Mouse (Mus musculus): ENCODE results near the gene Cdkn1b. TPM values are rescaled to one million over a fixed set of nuclear protein-coding genes. Genes with fewer than 3 reads are reported as not detected.

The Cdkn1b gene
- polyA plus RNA-seq, 1 experiment from 2014 or later, result 18.8 TPM

DNA sequence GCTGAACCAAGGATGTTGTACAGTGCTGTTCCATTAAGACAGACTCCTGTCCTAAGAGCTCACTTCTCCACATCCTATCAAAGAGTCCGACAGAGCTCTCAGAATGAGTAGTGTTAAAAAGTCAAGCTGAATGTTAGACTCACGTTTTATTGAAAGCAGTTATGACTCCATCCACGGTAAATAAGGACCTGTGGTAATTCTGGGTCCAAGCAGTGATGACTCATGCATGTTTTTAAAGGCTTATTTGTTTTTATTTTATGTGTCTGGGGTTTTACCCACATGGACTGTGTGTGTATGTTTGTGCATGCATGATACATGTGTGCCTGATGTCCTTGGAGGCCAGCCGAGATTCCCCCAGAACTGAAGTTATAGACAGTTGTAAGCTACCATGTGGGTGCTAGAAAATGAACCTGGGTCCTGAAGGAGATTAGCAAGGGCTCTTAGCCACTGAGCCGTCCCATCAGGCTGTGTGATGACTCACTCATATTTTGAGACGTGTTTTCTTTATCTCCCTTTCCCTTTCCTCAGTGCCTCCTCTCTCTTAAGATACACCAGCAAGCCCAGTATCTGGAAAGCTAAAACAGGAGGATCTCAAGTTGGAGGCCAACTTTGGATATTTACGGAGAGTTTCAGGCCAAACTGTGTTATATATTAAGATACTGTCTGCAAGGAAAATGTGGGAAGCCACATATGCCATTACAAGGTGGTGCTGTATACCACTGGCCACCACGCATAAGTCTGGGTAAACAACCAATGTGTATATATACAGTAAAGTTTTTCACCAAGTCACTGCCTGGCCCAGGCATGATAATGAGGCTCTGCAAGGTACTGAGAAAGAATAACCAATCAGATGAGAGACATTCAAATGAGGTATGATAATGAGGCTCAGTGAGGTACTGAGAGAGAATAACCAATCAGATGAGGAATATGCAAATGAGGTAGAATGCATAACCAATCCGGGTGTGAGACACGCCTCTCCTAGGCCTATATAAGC, 16.0 kb upstream of the Cdkn1b start:
- H3K27me3 ChIP-seq, result no peaks in the 10 kb centered on the region
- H3K27ac ChIP-seq, result no peak overlapping the region
- WGBS, result 92% methylated on average over 10 of the region's 10 CpGs
- ATAC-seq (ENCODE audit: insufficient number of reproducible peaks, insufficient read depth, low FRiP score, low TSS enrichment, low read depth), result no peak
- H3K9ac ChIP-seq (replicated peaks), result no peak overlapping the region
- no peak overlapping the region for H3K4me2 ChIP-seq
- H3K9me3 ChIP-seq, result peaks cover 12% of the 10 kb centered on the region; the same call in 1 of the 2 replicates
- no peaks in the 10 kb centered on the region for H3K36me3 ChIP-seq
- no peak overlapping the region for H3K4me3 ChIP-seq (replicated peaks)
- H3K4me1 ChIP-seq (replicated peaks), result no peaks in the 10 kb centered on the region

DNA sequence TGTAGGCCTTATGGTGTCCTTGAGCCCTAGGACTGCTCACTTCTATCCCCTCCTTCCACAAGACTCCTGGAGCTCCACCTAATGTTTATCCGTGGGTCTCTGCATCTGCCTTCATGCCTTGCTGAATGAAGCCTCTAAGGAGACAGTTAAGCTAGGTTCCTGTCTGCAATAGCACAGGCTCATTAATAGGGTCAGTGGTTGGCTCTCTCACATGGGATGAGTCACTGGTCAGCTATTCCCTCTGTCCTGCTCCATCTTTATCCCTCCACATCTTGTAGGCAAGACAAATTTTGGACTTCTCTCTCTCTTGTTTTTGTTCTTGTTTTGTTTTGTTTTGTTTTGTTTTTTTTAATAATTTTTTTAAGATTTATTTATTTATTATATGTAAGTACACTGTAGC, 14.4 kb upstream of the Cdkn1b start:
- H3K9me3 ChIP-seq, result peaks cover 12% of the 10 kb centered on the region; the same call in 1 of the 2 replicates
- ATAC-seq (ENCODE audit: insufficient number of reproducible peaks, insufficient read depth, low FRiP score, low TSS enrichment, low read depth), result no peak
- WGBS, result 80% methylated on average over 1 of the region's 1 CpGs
- no peak overlapping the region for H3K27ac ChIP-seq
- no peak overlapping the region for H3K4me3 ChIP-seq (replicated peaks)
- no peaks in the 10 kb centered on the region for H3K36me3 ChIP-seq
- no peak overlapping the region for H3K9ac ChIP-seq (replicated peaks)
- no peaks in the 10 kb centered on the region for H3K27me3 ChIP-seq
- H3K4me2 ChIP-seq, result no peak overlapping the region
- H3K4me1 ChIP-seq (replicated peaks), result no peaks in the 10 kb centered on the region

DNA sequence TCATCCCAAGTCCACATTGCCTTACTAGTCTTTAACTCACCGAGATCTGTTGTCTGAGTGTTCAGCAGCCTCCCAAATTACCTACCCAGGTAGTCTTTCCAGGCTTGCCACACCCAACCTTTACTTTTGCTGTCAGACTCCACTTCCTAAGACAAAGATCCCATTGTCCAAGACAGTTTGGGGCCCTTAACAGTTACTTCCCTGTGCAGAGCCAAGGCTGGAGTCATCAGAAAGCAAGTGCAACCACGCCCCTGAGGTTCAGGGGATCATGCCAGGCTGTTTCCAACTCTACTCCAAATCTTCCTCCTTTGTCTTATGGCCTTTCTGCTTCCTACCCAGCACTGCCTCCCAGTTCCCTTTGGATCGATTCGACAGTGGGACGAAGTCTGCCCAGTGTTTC, 5.7 kb upstream of the Cdkn1b start:
- 88% methylated on average over 5 of the region's 5 CpGs for WGBS
- Histone ChIP-seq H3K4me2 (no peak overlapping the region), H3K27ac (no peak overlapping the region), H3K9ac (replicated peaks) (no peak overlapping the region), H3K4me1 (replicated peaks) (peaks cover 21% of the 10 kb centered on the region), H3K4me3 (replicated peaks) (no peak overlapping the region), H3K9me3 (no peaks in the 10 kb centered on the region), H3K36me3 (no peaks in the 10 kb centered on the region), H3K27me3 (peaks cover 4% of the 10 kb centered on the region; the same call in 1 of the 2 replicates)
- ATAC-seq (ENCODE audit: insufficient number of reproducible peaks, insufficient read depth, low FRiP score, low TSS enrichment, low read depth), result no peak

DNA sequence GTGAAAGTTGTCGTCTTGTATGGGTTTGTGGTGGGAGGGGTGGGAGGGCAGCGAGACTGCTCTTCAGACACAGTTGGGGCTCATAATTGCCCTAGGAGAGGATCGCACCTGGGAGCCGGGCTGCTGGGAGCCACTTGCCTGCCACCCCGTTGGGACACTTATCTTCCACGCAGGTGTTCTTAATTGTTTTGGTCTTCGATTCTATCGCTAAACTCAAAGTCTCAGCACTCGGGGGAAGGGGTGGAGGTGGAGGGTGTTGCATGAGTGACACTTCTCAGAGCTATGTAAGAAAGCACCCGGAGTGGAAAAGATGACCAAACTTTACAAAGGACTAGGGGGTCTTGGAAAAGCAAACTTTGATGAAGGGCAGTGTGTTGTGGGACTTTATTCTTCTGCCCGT, 3.6 kb upstream of the Cdkn1b start:
- Histone ChIP-seq H3K36me3 (no peaks in the 10 kb centered on the region), H3K4me2 (peak overlapping the region; percentile 85), H3K9ac (replicated peaks) (peak overlapping the region; percentile 58), H3K27ac (peak overlapping the region; percentile 66), H3K4me3 (replicated peaks) (peak overlapping the region; percentile 46), H3K4me1 (replicated peaks) (peaks cover 23% of the 10 kb centered on the region), H3K27me3 (peaks cover 4% of the 10 kb centered on the region; the same call in 1 of the 2 replicates), H3K9me3 (no peaks in the 10 kb centered on the region)
- WGBS, result under 1% methylated on average over 11 of the region's 11 CpGs
- no peak for ATAC-seq (ENCODE audit: insufficient number of reproducible peaks, insufficient read depth, low FRiP score, low TSS enrichment, low read depth)

DNA sequence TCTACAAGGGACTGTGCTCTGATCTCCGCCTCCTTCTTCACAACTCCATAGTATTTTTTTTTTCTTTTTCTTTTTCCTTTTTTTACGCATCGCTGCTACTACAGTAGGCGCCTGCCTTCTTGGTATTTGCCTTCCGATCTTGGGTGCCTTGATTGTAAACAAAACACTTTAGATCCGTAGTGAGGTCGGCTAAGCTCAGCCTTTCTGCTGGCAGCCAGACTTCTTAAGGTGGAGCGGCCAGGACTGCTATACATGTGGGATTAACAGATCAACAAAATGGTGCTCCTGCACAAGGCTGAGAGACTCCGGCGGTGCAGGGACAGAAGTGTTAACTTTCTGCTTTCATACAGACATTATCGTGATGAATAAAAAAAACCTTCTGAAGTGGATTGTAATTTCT, 3.1 kb upstream of the Cdkn1b start:
- H3K4me1 ChIP-seq (replicated peaks), result peaks cover 26% of the 10 kb centered on the region

DNA sequence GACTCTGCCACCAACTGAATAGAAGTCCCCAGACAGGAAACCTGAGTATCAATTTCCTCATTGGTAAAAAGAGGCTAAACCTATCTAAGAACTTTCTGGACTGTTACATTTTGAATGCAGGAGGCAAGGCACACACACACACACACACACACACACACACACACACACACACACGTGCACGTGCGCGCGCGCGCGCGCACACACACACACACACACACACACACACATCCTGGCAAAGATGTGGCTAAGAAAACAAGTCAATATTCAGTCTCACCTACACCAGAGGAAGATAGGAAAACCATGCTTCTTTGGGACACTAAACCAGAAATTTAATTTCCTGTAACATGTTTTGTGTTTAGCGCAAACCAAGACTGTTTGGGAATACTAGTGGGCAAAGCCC, 1.4 kb upstream of the Cdkn1b start:
- no peak for ATAC-seq (ENCODE audit: insufficient number of reproducible peaks, insufficient read depth, low FRiP score, low TSS enrichment, low read depth)
- no peak overlapping the region for H3K9ac ChIP-seq (replicated peaks)
- no peaks in the 10 kb centered on the region for H3K9me3 ChIP-seq
- peaks cover 4% of the 10 kb centered on the region; the same call in 1 of the 2 replicates for H3K27me3 ChIP-seq
- H3K4me1 ChIP-seq (replicated peaks), result peaks cover 41% of the 10 kb centered on the region
- 0 out of 2 replicates have a peak overlapping the region, but pooled peaks have one; percentile 93 for H3K4me2 ChIP-seq
- WGBS, result 90% methylated on average over 10 of the region's 10 CpGs
- H3K4me3 ChIP-seq (replicated peaks), result no peak overlapping the region
- H3K27ac ChIP-seq, result no peak overlapping the region
- peaks cover 9% of the 10 kb centered on the region; the same call in 1 of the 2 replicates for H3K36me3 ChIP-seq

More for the DNA sequence above, 3.1 kb upstream of the Cdkn1b start:
- Histone ChIP-seq H3K4me2 (peak overlapping the region; percentile 85), H3K36me3 (0 out of 2 replicates have a peak, but pooled peaks cover 2% of the 10 kb centered on the region), H3K27ac (peak overlapping the region; percentile 66), H3K27me3 (peaks cover 4% of the 10 kb centered on the region; the same call in 1 of the 2 replicates), H3K9ac (replicated peaks) (peak overlapping the region; percentile 58), H3K9me3 (no peaks in the 10 kb centered on the region), H3K4me3 (replicated peaks) (peak overlapping the region; percentile 46)
- 2% methylated on average over 11 of the region's 11 CpGs for WGBS
- ATAC-seq (ENCODE audit: insufficient number of reproducible peaks, insufficient read depth, low FRiP score, low TSS enrichment, low read depth), result no peak

DNA sequence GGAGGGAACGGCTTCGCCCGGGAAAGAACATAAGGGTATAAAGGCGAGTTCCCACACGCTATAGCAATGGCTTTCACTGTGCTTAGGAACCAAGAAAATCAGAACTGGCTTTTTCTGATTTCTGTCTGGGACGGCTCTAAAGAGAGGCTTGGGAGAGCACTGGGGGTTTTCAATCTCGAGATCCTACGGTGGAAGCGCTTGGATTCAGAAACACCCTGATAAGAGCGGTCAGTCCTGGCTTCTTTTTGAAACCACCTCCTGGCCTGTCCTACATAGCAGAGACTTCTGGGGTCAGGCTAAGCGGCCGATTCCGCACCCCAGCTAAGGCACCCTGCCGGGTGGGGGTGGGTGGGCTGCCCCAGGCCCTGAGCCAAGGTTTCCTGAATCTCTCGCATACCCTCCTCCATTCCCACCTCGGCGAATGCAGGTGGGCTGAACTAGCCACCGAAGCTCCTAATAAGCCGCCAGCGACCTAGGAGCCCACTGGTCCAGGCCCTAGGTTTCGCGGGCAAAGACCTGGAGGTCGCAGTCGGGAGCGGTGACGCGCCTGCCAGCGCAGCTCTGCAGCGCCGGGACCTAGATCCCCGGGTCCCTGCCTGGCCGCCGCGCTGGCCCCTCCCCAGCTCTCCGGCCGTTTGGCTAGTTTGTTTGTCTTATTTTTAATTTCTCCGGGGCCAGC, 551 bp upstream of the Cdkn1b start:
- H3K9ac ChIP-seq (replicated peaks), result peak overlapping the region; percentile 92
- peaks cover 4% of the 10 kb centered on the region; the same call in 1 of the 2 replicates for H3K27me3 ChIP-seq
- ATAC-seq (ENCODE audit: insufficient number of reproducible peaks, insufficient read depth, low FRiP score, low TSS enrichment, low read depth), result peak; percentile 66
- H3K4me3 ChIP-seq (replicated peaks), result peak overlapping the region; percentile 83
- peak overlapping the region; percentile 97 for H3K27ac ChIP-seq
- peak overlapping the region; percentile 93 for H3K4me2 ChIP-seq
- WGBS, result 3% methylated on average over 37 of the region's 37 CpGs
- peaks cover 14% of the 10 kb centered on the region; the same call in 1 of the 2 replicates for H3K36me3 ChIP-seq
- peaks cover 42% of the 10 kb centered on the region for H3K4me1 ChIP-seq (replicated peaks)
- H3K9me3 ChIP-seq, result no peaks in the 10 kb centered on the region

DNA sequence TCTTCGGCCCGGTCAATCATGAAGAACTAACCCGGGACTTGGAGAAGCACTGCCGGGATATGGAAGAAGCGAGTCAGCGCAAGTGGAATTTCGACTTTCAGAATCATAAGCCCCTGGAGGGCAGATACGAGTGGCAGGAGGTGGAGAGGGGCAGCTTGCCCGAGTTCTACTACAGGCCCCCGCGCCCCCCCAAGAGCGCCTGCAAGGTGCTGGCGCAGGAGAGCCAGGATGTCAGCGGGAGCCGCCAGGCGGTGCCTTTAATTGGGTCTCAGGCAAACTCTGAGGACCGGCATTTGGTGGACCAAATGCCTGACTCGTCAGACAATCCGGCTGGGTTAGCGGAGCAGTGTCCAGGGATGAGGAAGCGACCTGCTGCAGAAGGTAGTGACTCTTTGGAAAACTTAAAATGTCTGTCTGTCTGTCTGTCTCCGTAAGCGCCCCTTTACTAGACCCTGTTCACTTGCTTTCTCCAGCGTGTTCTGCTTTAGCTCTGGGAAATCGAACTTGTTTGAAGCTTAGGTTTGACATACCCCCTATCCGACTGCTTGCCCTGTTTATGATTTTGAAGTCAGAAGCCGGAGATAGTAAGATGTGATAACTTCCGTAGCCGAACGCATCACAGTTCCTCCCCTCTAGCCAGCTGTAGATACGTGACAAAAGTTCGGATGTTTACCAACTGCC, 953 bp downstream of the Cdkn1b start:
- H3K9me3 ChIP-seq, result no peaks in the 10 kb centered on the region

DNA sequence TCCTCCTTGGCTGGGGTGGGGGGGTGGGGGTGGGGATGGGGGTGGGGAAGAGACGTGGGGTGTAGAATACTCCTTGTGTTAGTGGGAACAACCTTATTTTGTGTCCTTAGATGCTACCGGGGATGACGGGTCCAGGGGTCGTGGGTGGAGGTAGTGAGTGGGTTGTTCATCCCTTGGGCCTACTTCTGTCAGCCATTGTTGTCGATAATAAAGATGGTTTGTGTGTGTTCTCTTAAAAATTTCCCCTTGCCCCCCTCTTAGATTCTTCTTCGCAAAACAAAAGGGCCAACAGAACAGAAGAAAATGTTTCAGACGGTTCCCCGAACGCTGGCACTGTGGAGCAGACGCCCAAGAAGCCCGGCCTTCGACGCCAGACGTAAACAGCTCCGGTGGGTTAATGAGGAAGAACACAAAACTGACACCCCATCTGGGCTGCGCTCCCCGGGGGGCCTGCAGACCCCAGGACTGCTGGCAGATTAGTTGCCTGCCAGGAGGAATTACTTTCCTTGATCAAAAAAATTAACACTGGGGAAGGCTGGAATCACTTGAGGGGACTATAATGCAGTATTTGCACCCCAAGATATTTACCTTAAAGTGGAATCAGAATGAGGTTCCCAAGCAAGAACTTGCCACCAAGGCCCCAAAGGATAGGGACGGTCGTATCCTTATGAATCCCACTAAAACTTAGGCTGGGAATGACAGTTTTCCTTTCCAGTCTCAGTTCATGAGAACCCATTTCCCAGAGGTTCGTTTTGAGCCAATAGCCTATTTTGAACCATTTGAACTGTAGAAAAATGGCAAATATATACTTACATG, 1.7 kb downstream of the Cdkn1b start:
- ATAC-seq (ENCODE audit: insufficient number of reproducible peaks, insufficient read depth, low FRiP score, low TSS enrichment, low read depth), result no peak
- peak overlapping the region; percentile 83 for H3K4me3 ChIP-seq (replicated peaks)
- peaks cover 19% of the 10 kb centered on the region; the same call in 1 of the 2 replicates for H3K36me3 ChIP-seq
- WGBS, result 11% methylated on average over 20 of the region's 20 CpGs
- peak overlapping the region; percentile 97; the same call in 1 of the 2 replicates for H3K27ac ChIP-seq
- peak overlapping the region; percentile 93 for H3K4me2 ChIP-seq
- no peaks in the 10 kb centered on the region for H3K9me3 ChIP-seq
- peak overlapping the region; percentile 92 for H3K9ac ChIP-seq (replicated peaks)
- peaks cover 44% of the 10 kb centered on the region for H3K4me1 ChIP-seq (replicated peaks)
- H3K27me3 ChIP-seq, result peaks cover 4% of the 10 kb centered on the region; the same call in 1 of the 2 replicates

More for the DNA sequence above, 953 bp downstream of the Cdkn1b start:
- H3K4me2 ChIP-seq, result peak overlapping the region; percentile 93
- WGBS, result under 1% methylated on average over 32 of the region's 32 CpGs
- peaks cover 4% of the 10 kb centered on the region; the same call in 1 of the 2 replicates for H3K27me3 ChIP-seq
- ATAC-seq (ENCODE audit: insufficient number of reproducible peaks, insufficient read depth, low FRiP score, low TSS enrichment, low read depth), result no peak
- peaks cover 48% of the 10 kb centered on the region for H3K4me1 ChIP-seq (replicated peaks)
- H3K9ac ChIP-seq (replicated peaks), result peak overlapping the region; percentile 92
- peak overlapping the region; percentile 97 for H3K27ac ChIP-seq
- peaks cover 19% of the 10 kb centered on the region; the same call in 1 of the 2 replicates for H3K36me3 ChIP-seq
- peak overlapping the region; percentile 83 for H3K4me3 ChIP-seq (replicated peaks)

Measured in limb, embryonic 12.5 days (tissue).